Mouse (Mus musculus): Measurements from ENCODE around the gene Cysrt1.

Gene Cysrt1

DNA sequence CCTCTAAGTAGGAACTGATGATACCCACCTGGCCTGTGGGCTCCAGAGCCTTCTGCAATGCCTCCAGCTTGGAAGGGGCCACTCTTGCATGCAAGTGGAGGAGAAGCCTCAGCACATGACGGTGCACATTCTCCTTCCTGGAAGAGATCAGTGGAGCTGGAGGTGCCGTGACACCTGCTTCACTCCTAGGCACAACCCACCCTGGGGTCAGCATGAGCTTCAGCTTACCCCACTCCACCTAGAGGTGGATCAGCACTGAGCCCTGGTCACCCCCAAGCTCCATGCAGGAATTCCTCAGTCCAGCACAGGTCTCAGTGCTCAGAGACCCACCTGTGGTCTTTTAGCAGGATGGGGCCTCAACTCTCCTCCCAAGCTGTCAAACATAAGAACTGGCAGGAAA, 41.6 kb downstream of the Cysrt1 start:
- DNase-seq, result no peak

DNA sequence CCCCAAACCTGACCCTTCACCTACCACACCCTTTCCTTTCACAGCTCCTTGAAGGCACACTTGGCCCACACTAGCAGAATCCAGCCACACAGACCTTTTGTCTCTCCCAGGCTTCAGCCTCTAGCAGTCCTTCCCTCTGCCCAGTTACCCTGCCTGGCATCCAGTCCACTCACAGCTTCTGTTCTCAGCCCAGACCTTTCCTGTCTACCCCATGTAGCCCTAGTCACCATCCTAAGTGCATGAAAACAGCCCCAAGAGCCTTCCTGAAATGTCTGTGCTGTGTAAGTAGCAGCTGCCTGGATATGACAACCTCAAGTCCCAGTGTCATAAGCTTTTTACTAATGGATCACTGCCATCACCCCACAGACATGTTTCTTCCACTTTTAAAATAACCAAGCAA, 44.3 kb downstream of the Cysrt1 start:
- DNase-seq, result no peak

DNA sequence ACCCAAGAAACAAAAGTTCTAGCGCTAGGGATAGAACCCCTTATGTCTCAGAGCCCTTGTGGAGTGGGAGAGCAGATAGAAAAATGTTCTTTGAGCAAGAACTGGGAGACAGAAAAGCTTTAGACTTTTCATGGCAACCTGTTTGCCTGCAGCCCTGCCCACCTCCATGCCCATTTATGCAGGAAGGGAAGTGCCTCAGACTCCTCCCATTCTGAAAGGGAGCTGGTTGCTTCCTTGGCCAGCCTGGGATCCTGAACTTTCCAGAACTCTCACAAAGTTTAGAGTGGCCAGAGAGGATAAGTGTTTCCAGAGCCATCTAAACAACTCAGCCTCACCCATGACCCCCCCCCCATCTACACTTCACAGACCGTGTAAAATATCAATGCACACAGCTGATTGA, 45.1 kb downstream of the Cysrt1 start:
- no peak for DNase-seq

DNA sequence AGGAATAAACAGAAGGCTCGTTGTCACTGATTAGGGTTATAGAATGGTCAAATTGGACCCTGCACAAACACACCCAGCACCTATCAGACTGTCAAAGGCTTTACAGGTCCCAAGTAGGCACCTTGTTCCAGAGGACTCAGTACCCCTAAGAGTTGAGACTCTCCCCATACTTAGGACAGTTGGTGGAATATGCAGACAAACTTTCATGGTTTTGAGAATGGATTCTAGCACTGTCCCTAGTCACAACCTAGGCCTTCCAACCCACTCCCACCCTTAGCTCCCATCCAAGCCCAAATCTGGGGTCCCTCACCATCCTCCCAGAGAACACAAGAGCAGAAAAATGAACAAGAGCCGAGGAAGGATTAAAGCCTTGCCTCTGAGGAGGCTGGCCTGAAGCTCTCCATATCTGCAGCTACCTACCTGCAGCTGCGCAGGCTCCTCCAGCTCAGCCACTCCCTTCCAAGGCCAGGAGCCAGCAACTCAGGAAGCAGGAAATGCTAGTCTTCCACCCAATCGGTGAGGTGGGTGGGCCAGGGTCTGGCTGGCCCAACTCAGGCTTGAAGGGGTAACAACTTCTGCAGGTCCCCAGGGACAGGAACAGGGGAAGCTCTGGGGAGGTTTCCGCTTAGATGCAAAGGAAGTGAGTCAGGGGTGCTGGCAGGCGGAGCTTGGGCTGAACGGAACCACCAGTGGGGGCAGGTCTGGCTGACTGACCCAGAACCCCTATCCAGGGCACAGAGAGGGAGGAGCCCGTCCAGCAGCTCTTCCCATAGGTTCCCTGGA, 45.9 kb downstream of the Cysrt1 start, which contains the start of gene Tor4a:
Gene Tor4a (minus strand): TSS at position 715 of the 783 bp plus-strand sequence.
- peak; percentile 18 for DNase-seq

DNA sequence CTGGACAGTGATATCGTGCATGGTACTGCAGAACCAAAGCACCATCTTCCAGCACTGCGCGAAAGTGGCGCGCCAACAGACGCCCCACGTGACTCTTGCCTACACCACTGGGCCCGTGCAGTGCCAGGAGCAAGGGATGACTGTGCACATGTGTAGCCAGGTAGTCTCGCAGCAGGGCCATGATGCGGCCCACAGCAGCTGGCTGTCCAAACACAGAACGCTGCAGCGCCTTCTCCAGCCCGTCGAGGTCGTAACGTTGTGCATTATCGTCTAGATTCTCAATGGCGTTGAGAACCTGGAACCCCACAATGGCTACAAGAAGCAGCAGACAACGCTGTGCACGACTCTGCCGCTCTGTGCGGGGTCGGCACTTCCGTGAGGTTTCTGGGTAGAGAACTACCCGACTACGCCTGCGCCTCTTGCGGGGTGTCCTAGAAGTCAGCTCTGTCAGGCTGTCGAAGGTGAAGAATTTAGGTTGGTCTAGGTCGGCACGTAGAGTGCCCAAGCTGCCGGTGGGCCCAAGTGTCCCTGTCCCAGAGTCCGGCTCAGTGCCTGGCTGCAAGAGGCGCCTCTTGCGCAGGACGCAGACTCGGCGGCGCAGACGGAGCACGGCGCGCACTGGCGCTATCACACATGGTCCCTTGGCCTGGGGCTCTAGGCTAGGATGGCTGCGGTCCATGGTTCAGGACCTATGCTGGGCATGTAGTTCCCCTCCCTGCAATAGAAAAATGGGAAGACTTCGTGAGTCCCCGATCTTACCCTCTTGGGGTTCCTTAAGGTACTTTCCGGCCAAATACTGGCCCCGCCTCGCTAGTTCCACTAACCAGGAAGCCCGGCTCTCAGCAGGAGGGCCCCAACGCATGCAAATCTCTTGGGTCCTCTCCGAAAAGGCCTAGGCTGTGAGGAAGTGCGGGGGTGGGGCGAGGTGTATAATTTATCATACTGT, 46.8 kb downstream of the Cysrt1 start:
- DNase-seq, result no peak

DNA sequence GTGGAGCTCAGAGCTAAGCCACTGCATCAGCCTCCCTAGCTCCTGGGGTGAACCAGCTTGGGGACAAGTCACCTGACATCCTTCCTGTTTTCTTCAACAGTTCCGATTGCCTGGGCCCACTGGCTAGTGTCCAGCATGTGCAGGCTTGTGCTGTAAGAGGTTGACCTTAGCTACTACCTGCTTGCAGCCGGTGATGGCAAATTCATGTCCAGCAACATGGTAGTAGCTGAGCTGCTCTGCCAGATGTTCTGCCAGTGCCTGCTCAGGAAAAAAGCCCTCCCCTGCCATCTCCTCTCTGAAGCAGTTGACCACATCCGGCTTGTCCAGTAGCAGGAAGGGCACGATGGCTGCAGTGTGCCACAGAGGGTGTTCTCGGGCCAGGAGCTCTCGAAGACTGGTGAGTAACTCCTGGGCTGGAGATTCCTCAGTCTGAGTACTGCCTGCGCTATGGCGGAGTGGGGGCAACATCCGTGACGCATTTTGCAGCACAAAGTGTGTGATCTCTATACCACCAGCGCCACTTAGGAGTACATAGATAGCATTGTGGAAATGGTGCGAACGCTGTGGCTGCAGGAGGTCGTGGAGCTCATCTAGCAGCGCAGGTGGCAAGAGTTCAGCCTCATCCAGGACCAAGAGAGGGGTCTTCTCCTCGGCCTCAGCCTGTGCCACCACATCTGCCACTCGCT, 47.6 kb downstream of the Cysrt1 start:
- DNase-seq, result no peak

DNA sequence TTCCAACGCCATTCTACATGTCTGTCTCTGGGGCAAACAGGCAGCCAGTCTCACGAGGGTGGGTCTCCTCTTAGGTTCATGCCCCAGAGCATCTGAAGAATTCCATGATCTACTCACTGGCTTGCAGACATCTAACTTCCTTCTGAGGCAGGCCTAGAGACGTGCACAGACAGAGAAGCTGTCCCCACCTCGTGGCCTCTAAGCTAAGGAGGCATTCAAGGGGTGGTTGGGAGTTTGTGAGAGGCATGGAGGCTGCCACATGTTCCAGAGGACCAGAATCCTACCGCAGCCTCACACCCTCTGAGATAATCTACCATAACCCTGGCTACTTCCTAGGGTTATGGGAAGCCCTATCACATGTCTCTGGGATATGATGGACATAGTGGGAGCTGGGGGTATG, 48.2 kb downstream of the Cysrt1 start:
- no peak for DNase-seq

DNA sequence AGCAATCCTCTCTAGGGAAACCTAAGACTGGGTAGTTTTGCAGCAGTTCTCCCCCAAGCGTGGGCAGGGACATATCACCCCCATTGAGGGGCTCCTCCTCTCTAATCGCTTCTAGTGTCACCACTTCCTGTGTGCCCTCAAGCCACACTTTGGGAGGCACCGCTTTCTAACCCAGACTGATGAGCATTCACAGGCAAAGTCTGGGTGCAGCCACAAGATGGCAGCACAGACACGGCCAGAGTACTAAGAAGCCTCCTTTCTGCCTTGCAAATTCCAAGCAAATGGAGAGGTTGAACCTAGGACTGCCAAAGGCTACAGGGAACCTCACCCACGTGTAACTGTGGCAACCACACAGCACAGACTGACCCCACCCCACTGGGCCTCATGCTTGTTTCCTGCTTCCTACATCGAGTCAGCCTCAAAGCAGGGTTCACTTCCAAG, 48.9 kb downstream of the Cysrt1 start:
- DNase-seq, result peak; percentile 82
